Mouse (Mus musculus) myocyte (in vitro differentiated cells): Measurements from ENCODE around the gene Eif4g3. TPM values are rescaled to one million over a fixed set of nuclear protein-coding genes. Genes with fewer than 3 reads are reported as not detected.

ENCODE experiments used
- H3K27me3 ChIP-seq: one replicate; pipeline ENCODE4 v1.6.1; 2011; ENCODE audit not compliant: control insufficient read depth, insufficient read depth, insufficient read length
- H3K36me3 ChIP-seq: one replicate; pipeline ENCODE4 v1.6.1; 2011; ENCODE audit not compliant: control insufficient read depth, insufficient read depth
- H3K4me2 ChIP-seq: one replicate; pipeline ENCODE4 v1.6.1; 2011; ENCODE audit warnings: low read depth, control low read depth
- H3K4me3 ChIP-seq: one replicate; pipeline ENCODE4 v1.5.1; 2011; ENCODE audit warnings: mild to moderate bottlenecking, control low read depth, moderate library complexity
- H3K79me2 ChIP-seq: one replicate; pipeline ENCODE4 v1.6.1; 2011; ENCODE audit not compliant: control insufficient read depth, insufficient read depth
- H3ac ChIP-seq: one replicate; pipeline ENCODE4 v1.6.1; 2011; ENCODE audit not compliant: control insufficient read depth, insufficient read length
- CEBPB ChIP-seq: IDR thresholded peaks from 2 replicates; pipeline ENCODE4 v1.6.1; 2011; ENCODE audit warnings: mild to moderate bottlenecking, moderate library complexity; ENCODE audit not compliant: poor library complexity, insufficient read depth, severe bottlenecking
- E2F4 ChIP-seq: IDR thresholded peaks from one replicate; pipeline ENCODE4 v1.6.1; 2011; ENCODE audit warnings: mild to moderate bottlenecking, control low read depth, moderate library complexity; ENCODE audit not compliant: insufficient read depth
- MAX ChIP-seq: IDR thresholded peaks from one replicate; pipeline ENCODE4 v1.6.1; 2011; ENCODE audit warnings: low read depth, mild to moderate bottlenecking, control low read depth
- MYOD1 ChIP-seq, 3 experiments: IDR thresholded peaks; one replicate each; pipeline ENCODE4 v1.6.1; 2011; ENCODE audit warnings: control low read depth in 2 of 3, low read depth in 2 of 3, mild to moderate bottlenecking in 2 of 3, moderate library complexity in 1 of 3; ENCODE audit not compliant: insufficient read length in 2 of 3, control insufficient read depth in 1 of 3
- MYOG ChIP-seq, 3 experiments: IDR thresholded peaks; one replicate each; pipeline ENCODE4 v1.6.1; 2011; ENCODE audit warnings: control low read depth in 2 of 3, low read depth in 2 of 3, mild to moderate bottlenecking in 2 of 3; ENCODE audit not compliant: insufficient read length in 2 of 3, control insufficient read depth in 1 of 3, insufficient read depth in 1 of 3
- POLR2A ChIP-seq: IDR thresholded peaks from one replicate; pipeline ENCODE4 v1.6.1; 2011; ENCODE audit warnings: low read depth, mild to moderate bottlenecking, control low read depth, moderate library complexity; ENCODE audit not compliant: insufficient read length
- POLR2AphosphoS2 ChIP-seq: IDR thresholded peaks from one replicate; pipeline ENCODE4 v1.6.1; 2011; ENCODE audit warnings: low read depth, control low read depth; ENCODE audit not compliant: insufficient read length
- REST ChIP-seq: IDR thresholded peaks from one replicate; pipeline ENCODE4 v1.6.1; 2011; ENCODE audit warnings: mild to moderate bottlenecking, control low read depth, moderate library complexity; ENCODE audit not compliant: insufficient read depth, insufficient read length
- SRF ChIP-seq: IDR thresholded peaks from one replicate; pipeline ENCODE4 v1.6.1; 2011; ENCODE audit warnings: low read depth; ENCODE audit not compliant: control insufficient read depth, insufficient read length
- TCF12 ChIP-seq: IDR thresholded peaks from one replicate; pipeline ENCODE4 v1.6.1; 2011; ENCODE audit warnings: mild to moderate bottlenecking, control low read depth; ENCODE audit not compliant: poor library complexity, insufficient read depth, severe bottlenecking
- TCF3 ChIP-seq: IDR thresholded peaks from one replicate; pipeline ENCODE4 v1.6.1; 2011; ENCODE audit warnings: low read depth, control low read depth; ENCODE audit not compliant: insufficient read length
- USF1 ChIP-seq: IDR thresholded peaks from one replicate; pipeline ENCODE4 v1.6.1; 2011; ENCODE audit warnings: low read depth, mild to moderate bottlenecking, control low read depth, moderate library complexity
- polyA plus RNA-seq: library from polyadenylated mRNA; unstranded; fragments of >200 nt; fragmentation: generic; extraction: Trizol; gene quantifications from one replicate; pipeline ENCODE4 v1.2.1, GENCODE M21; 2012; ENCODE audit warnings: missing spikeins

The Eif4g3 gene
- polyA plus RNA-seq, 1 experiment: 32.9 TPM

GRCm38 (mm10) chr4:138037896-138038295 lies 45.1 kb downstream of the Eif4g3 start:
- H3ac ChIP-seq: no peak overlapping the region
- H3K79me2 ChIP-seq: peaks cover 40% of the 10 kb centered on the region
- H3K4me2 ChIP-seq: no peak overlapping the region
- no peak for TF ChIP-seq TCF3
- no peak for TF ChIP-seq SRF
- no peak for TF ChIP-seq MYOD1 (IDR thresholded peaks at IDR 0.05; ENCODE audit: control insufficient read depth in 1 of 3, insufficient read length in 2 of 3, low read depth in 2 of 3)
- TF ChIP-seq TCF12: no peak
- no peak for TF ChIP-seq USF1
- no peak for TF ChIP-seq E2F4
- TF ChIP-seq MYOG (IDR thresholded peaks at IDR 0.05; ENCODE audit: control insufficient read depth in 1 of 3, insufficient read depth in 1 of 3, insufficient read length in 2 of 3, low read depth in 2 of 3): no peak
- no peak for TF ChIP-seq POLR2AphosphoS2
- TF ChIP-seq REST: no peak
- TF ChIP-seq MAX: no peak
- no peak for TF ChIP-seq CEBPB
- TF ChIP-seq POLR2A: no peak
- H3K27me3 ChIP-seq: no peaks in the 10 kb centered on the region
- no peak overlapping the region for H3K4me3 ChIP-seq
- H3K36me3 ChIP-seq: no peaks in the 10 kb centered on the region

DNA sequence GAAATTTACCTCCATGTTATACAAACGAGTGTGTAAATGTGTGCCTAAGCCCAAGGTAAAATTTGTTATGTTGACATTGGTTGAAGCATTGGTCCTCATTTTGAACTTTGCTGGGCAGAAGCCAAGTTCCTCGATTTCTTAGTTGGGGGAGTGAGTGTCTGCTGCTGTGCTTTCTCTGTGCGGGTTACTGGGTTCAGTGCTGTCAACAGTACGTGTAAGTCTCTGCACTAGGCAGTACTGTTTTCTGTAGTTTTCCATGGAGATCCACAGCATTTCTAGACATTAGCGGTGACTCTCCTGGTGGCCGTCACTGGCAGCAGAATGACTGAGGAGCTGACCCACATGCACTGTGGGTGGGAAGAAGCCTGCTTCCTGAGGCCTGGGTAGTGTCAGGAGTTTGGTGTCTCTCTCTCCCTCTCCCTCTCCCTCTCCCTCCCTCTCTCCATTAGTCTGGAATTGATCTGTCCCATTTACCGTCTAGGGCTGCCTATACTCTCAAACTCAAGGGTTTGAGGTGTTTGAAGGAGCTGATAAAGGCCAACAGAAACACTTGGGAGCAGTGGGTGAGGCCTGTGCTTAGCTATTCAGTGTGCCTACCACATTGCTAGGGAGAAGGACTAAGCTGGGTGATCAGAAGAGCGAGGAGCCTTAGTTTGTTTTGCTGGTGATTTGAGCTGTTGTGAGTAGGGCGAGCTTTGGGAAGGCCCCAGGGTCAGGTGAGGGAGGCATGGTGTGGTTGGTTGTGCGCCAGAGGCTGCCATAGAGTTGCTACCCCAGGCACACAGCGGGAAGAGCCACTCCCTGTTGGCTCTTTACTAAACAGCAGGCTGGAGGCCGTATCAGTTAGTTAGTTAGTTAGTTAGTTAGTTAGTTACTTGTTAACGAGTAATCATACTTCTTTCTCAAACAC lies 45.8 kb downstream of the Eif4g3 start:
- H3K36me3 ChIP-seq: no peaks in the 10 kb centered on the region
- no peak overlapping the region for H3K4me3 ChIP-seq
- TF ChIP-seq POLR2AphosphoS2: no peak
- no peak for TF ChIP-seq MYOD1 (IDR thresholded peaks at IDR 0.05; ENCODE audit: control insufficient read depth in 1 of 3, insufficient read length in 2 of 3, low read depth in 2 of 3)
- no peak for TF ChIP-seq SRF
- no peak for TF ChIP-seq E2F4
- TF ChIP-seq TCF3: no peak
- no peak for TF ChIP-seq POLR2A
- TF ChIP-seq TCF12: no peak
- no peak for TF ChIP-seq CEBPB
- no peak for TF ChIP-seq MYOG (IDR thresholded peaks at IDR 0.05; ENCODE audit: control insufficient read depth in 1 of 3, insufficient read depth in 1 of 3, insufficient read length in 2 of 3, low read depth in 2 of 3)
- TF ChIP-seq REST: no peak
- no peak for TF ChIP-seq USF1
- no peak for TF ChIP-seq MAX
- no peaks in the 10 kb centered on the region for H3K27me3 ChIP-seq
- H3K4me2 ChIP-seq: no peak overlapping the region
- peaks cover 37% of the 10 kb centered on the region for H3K79me2 ChIP-seq
- no peak overlapping the region for H3ac ChIP-seq

GRCm38 (mm10) chr4:138039275-138039651 lies 46.4 kb downstream of the Eif4g3 start:
- Histone ChIP-seq H3ac (no peak overlapping the region), H3K4me3 (no peak overlapping the region)
- no peak for TF ChIP-seq MAX
- TF ChIP-seq CEBPB: no peak
- no peak for TF ChIP-seq MYOD1 (IDR thresholded peaks at IDR 0.05; ENCODE audit: control insufficient read depth in 1 of 3, insufficient read length in 2 of 3, low read depth in 2 of 3)
- TF ChIP-seq SRF: no peak
- no peak for TF ChIP-seq POLR2AphosphoS2
- no peak for TF ChIP-seq MYOG (IDR thresholded peaks at IDR 0.05; ENCODE audit: control insufficient read depth in 1 of 3, insufficient read depth in 1 of 3, insufficient read length in 2 of 3, low read depth in 2 of 3)
- no peak for TF ChIP-seq USF1
- TF ChIP-seq E2F4: no peak

GRCm38 (mm10) chr4:138040589-138040988 lies 47.8 kb downstream of the Eif4g3 start:
- peaks cover 37% of the 10 kb centered on the region for H3K79me2 ChIP-seq
- H3K4me2 ChIP-seq: no peak overlapping the region
- H3K4me3 ChIP-seq: no peak overlapping the region
- no peak for TF ChIP-seq E2F4
- TF ChIP-seq TCF3: no peak
- TF ChIP-seq CEBPB: no peak
- no peak for TF ChIP-seq USF1
- TF ChIP-seq POLR2A: no peak
- no peaks in the 10 kb centered on the region for H3K27me3 ChIP-seq
- no peak overlapping the region for H3ac ChIP-seq
- H3K36me3 ChIP-seq: no peaks in the 10 kb centered on the region

More at GRCm38 (mm10) chr4:138039275-138039651, 46.4 kb downstream of the Eif4g3 start:
- H3K79me2 ChIP-seq: peaks cover 37% of the 10 kb centered on the region
- no peaks in the 10 kb centered on the region for H3K36me3 ChIP-seq
- H3K4me2 ChIP-seq: no peak overlapping the region
- H3K27me3 ChIP-seq: no peaks in the 10 kb centered on the region
